Mouse (Mus musculus) lung, adult 2 months (tissue): ENCODE results near the gene Pitpnm1.

Experiments used
- CTCF ChIP-seq: fragments of 200-500 bp; IDR thresholded peaks from 2 replicates; pipeline ENCODE4 v1.5.1; 2011; ENCODE audit warnings: mild to moderate bottlenecking, low read length, control low read depth; ENCODE audit not compliant: insufficient read depth
- POLR2A ChIP-seq: fragments of 200-500 bp; IDR thresholded peaks from 2 replicates; pipeline ENCODE4 v1.6.1; 2011; ENCODE audit warnings: low read depth, mild to moderate bottlenecking, control low read depth, low read length, borderline replicate concordance; ENCODE audit errors: extremely low read depth

DNA sequence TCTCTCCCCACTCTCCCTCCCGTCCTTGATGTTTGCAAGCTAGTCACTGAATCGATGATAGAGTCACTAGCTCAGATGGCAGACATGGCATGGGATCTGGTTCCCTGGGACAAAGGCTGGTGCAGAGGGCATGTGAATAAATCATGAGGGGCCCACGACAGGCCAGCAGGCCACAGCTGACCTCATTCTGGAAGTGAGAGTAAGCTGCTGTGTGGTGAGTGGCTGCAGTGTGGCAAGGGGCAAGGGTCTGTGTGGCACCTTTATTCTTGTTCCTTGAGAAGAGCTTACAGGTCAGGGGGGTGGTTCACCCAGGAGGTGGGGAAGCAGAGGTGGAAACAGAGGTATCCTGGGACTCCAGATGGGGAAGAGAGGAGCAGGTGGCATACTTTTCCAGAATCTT is 18.4 kb upstream of the Pitpnm1 start, which contains the start of gene Cabp2:
- no peak for TF ChIP-seq CTCF
- TF ChIP-seq POLR2A: no peak
